Mouse (Mus musculus) mouse embryonic stem cell (cell line): Measurements from ENCODE around the gene Six5.

Experiments used
- in situ Hi-C, 2 experiments: fragments of 300-500 bp; cut with MboI; formaldehyde crosslinking; loops; 1 replicate in 1 of 2; 3 replicates in 1 of 2; pipeline ENCODE4 v1.14.3; 2019 to 2020; ENCODE audit warnings: low sequenced_read_pairs in 2 of 2, low pct_unique_long_range_greater_than_20kb in 1 of 2, mixed read lengths in 1 of 2; ENCODE audit not compliant: unreplicated experiment in 1 of 2

Six5 gene

DNA sequence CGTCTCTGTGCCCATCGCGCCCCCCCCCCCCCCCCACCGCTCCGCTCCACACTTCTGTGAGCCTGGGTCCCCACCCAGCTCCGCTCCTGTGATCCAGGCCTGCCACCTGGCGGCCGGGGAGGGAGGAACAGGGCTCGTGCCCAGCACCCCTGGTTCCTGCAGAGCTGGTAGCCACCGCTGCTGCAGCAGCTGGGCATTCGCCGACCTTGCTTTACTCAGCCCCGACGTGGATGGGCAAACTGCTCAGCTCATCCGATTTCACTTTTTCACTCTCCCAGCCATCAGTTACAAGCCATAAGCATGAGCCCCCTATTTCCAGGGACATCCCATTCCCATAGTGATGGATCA, 1.2 kb upstream of the Six5 start:
- in situ Hi-C loops = no loop called here

DNA sequence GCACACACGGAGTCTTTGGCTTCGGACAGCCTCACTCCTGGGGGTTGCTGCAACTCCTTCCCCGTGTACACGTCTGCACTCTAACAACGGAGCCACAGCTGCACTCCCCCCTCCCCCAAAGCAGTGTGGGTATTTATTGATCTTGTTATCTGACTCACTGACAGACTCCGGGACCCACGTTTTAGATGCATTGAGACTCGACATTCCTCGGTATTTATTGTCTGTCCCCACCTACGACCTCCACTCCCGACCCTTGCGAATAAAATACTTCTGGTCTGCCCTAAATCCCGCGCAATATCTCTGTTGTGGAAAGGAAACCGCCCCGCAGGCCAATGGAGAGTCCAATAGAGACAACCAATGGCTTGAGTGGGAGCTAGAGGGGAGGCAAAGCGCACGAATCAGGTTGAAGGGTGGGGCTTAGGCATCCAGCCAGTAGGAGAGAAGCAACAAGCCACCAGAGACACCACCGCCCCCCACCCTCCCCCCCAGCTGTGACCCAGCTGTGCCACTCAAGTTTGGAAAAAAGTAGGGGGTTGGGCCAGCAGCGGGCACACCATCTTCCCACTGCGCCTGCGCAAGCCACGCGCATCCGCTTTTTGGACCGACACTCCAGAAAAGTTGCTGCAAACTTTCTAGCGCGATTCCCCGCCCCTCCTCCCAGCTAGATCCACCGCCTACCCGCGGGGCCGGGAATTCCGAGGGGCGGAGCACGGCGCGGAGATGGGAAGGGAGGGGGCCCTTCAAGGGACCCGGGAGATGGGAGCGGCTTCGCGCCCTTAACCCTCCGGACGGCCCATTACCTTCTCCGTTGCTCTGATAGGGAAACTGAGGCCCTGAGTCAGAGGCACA, 633 bp upstream of the Six5 start:
- in situ Hi-C loops = no loop called here

DNA sequence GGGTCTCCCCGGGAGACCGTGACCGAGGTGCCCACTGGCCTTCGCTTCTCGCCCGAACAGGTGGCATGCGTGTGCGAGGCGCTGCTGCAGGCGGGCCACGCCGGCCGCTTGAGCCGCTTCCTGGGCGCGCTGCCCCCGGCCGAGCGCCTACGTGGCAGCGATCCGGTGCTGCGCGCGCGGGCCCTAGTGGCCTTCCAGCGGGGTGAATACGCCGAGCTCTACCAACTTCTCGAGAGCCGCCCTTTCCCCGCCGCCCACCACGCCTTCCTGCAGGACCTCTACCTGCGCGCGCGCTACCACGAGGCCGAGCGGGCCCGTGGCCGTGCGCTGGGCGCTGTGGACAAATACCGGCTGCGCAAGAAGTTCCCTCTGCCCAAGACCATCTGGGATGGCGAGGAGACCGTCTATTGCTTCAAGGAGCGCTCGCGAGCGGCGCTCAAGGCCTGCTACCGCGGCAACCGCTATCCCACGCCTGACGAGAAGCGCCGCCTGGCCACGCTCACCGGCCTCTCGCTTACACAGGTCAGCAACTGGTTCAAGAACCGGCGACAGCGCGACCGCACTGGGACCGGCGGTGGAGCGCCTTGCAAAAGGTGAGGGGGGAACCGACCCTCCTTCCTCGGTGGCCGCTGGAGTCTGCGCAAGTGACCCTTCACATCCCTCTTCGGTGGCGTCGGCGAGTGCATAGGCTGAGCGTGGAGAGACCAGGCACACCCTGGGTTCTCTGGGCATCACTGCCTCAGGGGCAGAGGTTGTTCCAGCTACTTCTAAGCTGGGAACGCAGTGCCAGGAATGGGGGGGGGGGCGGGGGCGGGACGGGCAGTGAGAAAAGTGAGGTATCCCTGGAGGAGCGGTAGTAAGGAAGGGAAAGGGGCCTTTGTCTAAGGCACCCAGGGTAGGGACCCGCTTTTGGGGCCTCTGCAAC, 694 bp downstream of the Six5 start:
- in situ Hi-C loops = no loop called here

DNA sequence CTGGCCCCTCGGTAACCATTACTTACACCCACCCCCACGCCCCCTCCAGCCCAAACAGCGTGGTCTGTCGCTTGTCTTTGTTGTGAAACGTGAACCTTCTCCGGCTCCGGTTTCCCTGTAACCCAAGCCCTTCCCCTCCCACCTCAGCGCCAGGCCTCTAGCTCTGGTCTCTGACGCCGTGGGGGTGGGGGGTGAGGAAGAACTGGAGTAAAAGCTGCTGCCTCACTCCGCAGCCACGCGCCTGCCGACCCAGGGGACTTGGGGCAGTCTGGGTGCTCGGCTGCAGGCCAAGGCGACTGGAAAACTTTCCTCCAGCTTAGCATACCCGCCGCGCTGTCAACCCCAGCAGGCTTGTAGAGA, 1.3 kb downstream of the Six5 start:
- in situ Hi-C loops = no loop called here

DNA sequence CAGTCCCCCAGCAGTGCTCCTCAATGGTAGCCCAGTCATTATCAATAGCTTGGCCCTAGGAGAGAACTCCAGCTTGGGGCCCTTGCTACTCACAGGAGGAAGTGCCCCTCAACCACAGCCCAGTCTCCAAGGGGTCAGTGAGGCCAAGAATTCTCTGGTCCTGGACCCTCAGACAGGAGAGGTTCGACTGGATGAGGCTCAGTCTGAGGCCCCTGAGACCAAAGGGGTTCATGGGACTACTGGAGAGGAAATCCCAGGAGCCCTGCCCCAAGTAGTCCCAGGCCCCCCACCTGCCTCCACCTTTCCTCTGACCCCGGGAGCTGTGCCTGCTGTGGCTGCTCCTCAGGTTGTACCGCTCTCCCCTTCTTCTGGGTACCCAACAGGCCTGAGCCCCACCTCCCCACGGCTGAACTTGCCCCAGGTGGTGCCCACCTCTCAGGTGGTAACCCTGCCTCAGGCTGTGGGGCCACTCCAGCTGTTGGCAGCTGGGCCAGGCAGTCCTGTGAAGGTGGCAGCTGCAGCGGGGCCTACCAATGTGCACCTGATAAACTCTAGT, 2.1 kb downstream of the Six5 start:
- in situ Hi-C loops = no loop called here

DNA sequence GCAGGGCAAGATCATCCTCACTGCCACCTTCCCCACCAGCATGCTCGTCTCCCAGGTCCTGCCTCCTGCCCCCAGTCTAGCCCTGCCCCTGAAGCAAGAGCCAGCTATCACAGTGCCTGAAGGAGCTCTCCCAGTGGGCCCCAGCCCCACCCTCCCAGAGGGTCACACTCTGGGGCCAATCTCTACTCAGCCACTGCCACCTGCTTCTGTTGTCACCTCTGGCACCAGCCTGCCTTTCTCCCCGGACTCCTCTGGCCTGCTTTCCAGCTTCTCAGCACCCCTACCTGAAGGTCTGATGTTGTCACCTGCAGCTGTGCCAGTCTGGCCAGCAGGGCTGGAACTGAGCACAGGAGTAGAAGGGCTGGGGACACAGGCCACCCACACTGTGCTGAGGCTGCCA, 2.8 kb downstream of the Six5 start:
- in situ Hi-C loops = no loop called here

DNA sequence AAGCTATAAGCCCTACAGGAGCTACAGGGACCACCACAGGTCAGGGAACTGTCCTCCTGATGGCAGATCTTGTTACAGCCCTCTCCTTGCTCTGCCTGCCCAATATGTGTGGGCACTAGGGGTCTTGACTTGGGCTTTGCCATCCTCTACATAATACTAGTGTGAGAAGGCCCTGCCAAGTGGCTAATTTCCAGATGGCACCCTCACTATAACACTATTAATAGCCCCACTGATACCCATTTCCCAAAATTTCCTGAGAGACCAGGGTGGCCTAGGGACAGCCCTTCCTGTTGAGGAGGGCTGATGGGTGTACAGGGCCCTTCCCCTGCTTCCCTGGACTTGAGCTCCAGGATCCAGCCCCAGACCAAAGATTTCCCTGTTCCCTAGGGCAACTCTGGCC, 3.5 kb downstream of the Six5 start:
- in situ Hi-C loops = no loop called here

DNA sequence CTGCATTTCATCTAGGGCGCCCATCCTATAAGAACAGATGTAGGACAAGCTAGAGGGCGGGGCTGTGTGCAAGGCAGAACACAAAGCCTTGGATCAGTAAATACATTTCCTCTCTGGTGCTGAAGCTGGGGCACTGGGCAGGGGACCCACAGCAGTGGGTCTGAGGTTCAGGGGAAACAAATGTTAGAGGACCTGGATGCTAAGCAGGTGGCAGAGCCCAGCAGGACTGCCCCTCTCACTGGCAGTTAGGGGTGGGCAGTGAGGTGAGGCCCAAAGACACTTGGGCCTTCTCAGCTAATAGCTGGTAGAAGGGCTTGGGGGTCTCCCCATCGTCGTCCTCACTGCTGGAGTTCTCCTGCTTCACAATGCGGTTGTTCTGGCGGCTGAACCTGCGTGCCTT, 4.4 kb downstream of the Six5 start:
- in situ Hi-C loops = no loop called here

DNA sequence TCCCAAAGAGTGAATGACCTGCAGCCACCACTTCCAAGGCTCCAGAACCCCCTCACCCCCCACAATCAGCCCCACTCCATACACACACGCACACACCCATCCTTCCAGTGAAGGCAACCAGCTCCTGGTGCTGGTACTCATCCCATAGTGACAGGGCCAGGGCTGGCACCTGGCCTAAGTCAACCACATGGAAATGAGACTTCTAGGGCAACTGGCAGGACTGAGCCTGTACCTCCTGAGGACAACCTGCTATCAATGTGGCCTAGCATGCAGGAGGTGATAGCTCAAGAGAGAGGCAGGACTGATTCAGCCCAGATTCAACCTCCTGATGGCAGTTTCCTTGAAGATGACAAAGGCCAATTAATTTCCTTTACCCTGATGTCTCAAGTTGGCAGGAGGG, 5.9 kb downstream of the Six5 start:
- in situ Hi-C loops = no loop called here

DNA sequence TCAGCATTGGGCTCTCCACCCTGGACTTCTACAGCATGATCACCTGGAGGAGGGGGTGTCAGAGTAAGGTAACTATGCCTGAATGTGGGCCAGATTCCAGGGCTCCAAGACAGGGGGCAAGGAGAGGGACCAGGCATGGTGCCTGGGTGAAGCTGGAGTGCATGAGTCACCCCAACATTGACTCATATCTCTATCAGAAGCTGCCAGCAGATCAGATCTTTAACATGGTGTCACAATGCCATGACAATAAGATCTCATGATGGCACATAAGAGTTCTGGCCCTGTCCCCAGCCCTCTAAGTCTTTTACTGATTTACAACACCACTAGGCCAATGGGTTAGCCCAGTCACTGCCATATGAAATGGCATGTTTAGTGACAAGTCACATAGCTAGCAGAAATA, 9.3 kb downstream of the Six5 start:
- in situ Hi-C loops = no loop called here

DNA sequence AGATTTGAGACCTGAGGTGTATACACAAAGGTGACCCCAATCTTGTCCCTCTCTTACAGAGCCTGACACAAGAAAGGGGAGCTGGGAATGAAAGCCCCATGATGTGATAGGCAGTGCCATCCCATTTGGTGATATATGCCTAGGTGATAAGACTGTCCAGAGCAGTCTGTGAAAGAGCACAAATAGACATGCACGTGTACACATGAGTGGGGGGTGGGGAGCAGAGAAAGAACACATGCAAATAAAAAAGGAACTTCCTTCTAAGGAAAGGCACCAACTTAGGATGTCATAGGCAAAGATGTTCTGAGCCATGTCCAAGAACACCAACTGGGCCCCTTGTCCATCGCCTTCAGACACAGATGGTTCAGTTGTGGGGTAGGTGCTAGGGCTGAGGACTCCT, 10.1 kb downstream of the Six5 start:
- in situ Hi-C loops = no loop called here

DNA sequence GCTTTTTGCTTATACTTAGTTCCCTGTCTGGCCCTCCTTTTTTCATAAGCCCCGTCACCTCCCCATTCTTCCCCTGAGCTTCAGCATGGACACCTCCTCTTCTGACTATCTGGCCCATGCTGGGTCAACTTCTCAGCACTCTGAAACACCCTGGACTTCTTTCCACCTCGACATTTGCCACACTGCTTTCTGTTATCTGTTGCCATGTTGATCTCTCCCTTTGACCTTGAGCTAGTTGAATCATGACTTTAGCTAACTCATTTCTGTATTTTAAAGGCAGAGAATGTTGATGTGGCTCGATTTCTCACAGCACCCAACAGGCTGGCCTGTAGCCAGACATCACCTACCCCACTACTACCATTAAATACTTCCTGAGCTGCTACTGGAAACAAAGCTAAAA, 13.0 kb downstream of the Six5 start:
- in situ Hi-C loops = no loop called here

DNA sequence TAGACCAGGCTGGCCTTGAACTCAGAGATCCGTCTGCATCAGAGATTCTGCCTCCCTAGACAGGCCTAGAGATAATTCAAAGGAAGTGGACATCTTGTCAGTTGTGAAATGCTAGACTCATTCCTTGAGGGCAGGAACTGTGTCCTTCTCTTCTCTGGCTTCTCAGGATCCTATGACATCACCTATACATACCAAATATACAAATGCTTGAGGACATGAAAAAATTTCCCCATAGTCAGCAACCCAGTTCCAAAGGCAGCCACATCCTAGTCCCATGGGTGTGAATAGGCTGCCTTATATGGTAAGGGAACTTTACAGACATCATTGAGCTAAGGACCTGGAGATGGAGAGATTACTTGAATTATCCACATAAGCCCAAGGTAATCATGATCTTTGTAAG, 15.2 kb downstream of the Six5 start:
- in situ Hi-C loops = no loop called here

DNA sequence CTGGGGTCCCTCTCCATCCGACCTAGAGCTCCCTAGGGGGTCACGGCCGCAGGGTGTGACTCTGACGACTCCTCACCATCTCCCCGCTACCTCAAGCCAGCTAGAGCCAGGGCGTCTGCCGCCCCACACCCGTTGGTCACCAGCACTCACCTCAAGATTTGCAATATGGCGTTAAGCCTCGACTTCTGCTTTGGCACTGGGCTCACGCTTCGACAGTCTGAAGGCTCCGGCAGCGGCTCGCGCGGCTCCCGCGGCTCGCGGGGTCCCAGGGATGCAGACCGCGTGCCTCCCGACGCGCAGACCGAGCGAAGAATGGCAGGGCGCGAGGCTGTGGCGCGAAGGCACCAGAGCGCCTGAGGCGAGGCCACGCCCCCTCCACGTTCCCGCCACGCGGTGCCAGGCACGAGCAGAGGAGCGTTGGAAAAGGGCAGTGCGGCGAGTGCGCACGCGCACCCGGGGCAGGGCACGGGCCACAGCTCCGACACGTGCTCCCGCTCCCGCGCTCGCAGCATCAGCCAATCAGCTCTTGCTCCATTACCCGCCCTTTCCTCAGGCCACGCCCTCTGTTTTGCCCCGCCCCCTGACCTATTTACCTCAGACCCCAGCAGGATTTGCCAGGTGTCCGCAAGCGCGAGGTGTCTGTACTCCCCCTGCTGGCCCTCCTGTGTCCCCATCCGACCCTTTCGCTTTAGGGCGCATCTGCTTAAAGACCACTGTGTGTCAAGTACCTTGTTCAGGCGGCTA, 23.8 kb downstream of the Six5 start, which contains the start of gene Gm4969:
Gene Gm4969 (minus strand): TSS at position 341 of the 744 bp plus-strand sequence.
- in situ Hi-C loops = no loop called here

DNA sequence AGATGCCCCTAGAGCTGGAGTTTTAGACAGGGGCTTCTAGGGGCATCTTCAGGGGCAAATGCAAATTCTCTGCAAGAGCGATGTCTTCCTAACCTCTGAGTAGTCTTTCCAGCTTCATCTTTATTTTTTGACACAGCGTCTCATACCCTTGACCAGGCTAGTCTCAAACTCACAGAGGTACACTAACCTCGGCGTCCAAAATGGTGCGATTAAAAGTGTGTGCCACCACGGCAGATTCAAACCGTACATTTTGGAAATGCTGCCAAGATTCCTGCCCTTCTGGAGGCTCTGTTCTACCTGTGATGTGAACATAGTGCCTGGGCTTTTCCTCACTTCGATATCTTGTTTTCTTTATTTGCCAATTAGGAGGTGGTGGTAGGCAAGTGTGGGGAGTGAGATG, 24.7 kb downstream of the Six5 start:
- in situ Hi-C loops = no loop called here

DNA sequence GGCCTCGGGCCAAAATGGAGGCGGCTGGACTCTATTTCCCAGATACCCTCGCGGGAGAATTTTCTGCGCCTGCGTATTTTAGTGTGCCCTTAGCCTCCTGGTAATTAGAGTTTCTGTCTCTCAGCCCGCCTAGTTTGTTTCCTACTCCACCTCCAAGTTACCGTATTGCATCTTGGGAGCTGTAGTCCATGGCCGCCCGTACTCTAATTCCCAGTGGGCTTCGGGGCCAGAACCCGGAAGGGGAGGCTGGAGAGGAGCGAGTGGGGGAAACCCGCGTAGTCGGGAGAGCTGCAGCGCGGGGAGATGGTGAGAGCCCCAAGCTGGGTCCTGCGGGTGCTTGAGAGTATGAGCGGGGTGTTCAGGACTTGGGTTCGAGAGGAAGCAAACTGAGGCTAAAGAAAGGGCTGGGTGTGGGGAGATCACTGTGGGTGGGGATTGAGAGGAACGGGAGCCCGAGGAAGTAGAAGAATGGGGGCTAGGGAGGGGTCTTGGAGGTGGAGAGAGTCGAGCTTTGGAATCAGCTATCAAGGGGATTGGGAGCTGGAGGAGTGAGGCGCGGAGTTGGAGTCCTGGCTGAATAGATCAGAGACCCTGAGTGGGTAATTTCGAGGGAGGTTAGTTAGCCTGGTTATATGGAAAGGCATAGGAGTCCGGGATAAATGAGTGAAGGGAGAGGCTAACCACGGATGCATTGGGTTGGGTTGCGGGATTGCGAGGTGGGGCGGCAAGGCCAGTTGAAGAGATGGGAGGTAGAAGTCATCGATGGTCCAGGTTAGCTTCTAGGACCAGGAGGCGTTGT, 25.4 kb downstream of the Six5 start, which contains the start of gene Fbxo46:
Gene Fbxo46 (plus strand): TSS at position 229 of the 799 bp plus-strand sequence.
- in situ Hi-C loops = no loop called here

DNA sequence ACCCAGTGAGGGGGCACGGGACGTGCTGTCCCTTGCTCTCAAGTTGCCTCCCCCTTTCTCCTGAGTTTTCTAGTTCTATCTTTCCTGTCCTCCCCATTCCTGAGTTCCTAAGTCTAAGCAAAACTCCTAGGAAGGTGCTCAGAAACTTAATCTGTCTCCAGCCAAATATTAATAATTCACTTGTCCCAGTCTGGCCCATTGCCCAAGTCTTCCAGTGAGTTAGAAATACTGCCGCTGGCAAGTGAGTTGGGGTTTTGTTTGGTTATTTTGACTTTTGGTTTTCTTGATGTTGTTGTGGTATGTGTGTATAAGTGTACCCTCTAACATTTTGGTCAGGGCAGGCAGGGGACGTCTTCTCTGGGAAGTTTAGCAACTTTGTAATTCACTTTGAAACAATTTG, 27.3 kb downstream of the Six5 start:
- in situ Hi-C loops = no loop called here

DNA sequence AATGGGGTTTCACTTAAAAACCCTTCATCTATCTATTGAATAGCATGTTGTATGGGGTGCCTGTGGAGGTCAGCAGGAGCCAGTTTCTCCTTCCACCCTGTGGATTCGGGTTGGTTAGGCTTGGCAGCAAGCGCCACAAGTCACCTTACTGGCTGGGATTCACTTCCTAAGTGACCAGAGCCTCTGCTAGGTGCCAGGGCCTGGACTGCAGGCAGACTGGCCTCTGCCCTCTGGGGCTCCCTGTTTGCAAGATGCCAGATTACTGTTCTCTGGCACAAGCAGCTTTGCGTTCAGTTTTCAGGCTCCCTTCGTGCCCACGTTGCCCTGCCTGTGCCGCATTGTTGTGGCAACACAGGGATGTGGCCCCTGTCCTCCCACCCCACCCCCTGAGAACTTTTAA, 30.3 kb downstream of the Six5 start:
- in situ Hi-C loops = no loop called here
